Mouse (Mus musculus): ENCODE measurements around the gene Cct7. TPM values are rescaled to one million over a fixed set of nuclear protein-coding genes. Genes with fewer than 3 reads are reported as not detected.
A peak's percentile ranks its signal among the peaks of the same experiment; 100 is the strongest.

The Cct7 gene
- total RNA-seq, 2 experiments from 2014 or later = 263 to 327 TPM

DNA sequence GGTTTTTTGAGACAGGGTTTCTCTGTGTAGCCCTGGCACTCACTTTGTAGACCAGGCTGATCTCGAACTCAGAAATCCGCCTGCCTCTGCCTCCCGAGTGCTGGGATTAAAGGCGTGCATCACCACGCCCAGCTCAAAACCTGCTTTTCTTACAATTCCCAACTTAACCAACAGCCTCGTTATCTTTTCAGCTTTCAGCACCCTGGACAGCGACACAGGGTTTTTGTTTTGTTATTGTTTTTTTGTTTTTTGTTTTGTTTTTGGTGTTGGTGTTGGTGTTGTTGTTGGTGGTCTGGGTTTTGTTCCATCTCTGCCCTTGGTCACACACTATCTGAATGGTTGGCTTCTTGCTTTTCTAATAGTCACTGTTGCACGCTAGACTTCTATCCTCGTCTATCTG lies 46.8 kb downstream of the Cct7 start:
- no peak for ATAC-seq (replicated peaks; ENCODE audit: poor library complexity, severe bottlenecking)

DNA sequence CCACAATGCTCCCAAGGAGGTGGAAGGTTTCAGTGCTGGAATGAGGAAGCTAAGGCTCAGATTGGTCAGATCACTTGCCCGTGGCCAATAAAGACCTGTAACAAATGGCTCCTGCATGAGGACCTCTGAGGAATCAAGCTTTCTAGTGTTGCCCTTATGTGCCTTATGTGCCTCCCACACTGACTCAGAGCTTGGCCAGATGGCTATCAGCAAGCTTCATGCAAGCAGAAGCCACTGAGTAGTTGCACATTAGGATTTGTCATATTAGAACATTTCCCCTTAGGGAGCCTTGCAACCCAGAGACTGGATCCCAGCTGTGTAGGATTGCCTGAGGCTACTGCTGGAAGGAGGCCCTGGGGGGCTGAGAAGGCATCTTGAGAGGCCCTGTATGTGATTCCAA lies 49.1 kb downstream of the Cct7 start:
- no peak for ATAC-seq (replicated peaks; ENCODE audit: poor library complexity, severe bottlenecking)

DNA sequence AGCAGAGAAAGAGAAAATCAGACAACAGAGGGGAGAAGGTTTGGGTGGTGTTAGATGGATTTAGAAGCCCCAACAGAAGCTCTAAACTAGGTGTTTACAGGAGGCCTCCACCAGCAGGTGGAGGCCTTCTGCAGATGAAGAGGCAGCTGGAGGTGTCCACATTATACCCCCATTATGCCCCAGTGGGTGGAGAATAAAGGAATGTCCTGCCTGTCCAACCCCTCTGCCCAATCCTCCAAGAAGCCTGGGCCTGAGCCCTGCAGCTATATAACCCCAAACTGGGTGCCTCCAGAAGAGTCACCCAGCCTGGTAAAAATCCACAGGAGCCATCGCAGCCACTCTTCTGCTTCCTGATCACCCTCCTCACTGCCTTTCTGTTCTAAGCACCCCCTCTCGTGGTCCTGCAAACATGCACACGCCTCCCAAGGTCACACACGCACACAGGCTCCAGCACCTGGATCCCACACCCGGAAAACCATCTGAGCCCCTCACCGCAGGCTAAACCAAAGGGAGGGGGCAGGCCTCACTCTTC lies 50.3 kb downstream of the Cct7 start:
- no peak for ATAC-seq (replicated peaks; ENCODE audit: poor library complexity, severe bottlenecking)

DNA sequence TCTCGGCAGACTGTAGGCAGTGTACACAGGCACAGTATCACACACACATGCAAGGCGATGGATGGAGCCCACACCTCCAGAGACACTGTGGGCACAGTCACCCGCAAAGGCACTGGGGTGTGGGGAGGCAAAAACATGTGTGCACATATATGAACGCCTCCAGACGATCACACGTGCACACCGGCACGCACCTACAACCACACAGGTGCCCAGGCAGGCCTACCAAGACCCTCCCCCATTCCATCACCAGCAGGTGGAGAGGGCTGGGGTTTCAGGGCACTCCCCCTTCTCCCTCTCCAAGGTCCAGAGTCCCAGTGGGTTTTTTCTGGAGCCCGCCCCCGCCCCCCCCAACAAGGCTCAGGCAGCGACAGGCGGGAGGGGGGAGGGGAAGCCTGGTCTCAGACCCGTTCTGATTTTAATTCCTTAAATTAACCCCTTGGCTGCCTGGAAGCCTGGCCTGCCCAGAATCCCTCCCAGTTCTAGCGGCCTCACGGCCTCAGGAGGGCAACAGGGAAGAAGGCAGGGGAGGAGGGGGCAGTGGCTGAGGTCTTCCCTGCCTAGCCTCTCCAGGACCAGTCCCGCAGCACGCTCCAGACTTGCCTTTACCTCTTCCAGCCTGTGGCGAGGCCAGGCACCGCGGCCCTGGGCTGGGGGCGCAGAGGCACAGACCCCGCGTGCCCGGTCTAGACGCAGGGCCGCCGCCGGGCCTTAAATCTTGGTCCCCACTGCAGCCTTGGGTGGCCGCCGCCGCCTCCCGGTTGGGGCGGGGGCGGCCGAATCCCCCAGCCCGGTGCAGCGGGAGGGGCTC lies 51.0 kb downstream of the Cct7 start:
- no peak for ATAC-seq (replicated peaks; ENCODE audit: poor library complexity, severe bottlenecking)

DNA sequence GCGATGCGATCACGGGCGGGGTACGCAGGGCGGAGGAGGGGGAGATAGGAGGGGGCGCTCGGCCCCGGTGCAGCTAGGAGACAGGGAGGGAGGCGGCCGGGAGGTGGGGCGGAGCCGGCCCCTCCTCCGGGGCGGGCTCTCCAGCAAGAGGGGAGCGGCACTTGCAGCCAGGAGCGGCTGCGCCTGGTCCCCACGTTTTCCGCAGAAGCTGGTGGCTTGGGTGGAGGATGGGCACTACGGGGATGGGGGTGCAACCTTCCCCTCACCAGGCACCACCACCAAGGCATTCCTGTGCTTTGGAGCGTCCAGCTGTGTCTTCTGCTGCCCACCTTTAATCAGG lies 51.6 kb downstream of the Cct7 start, which contains the start of gene Fbxo41:
Fbxo41 (minus strand) TSS at position 84 of the 340 bp plus-strand sequence.
- ATAC-seq (replicated peaks; ENCODE audit: poor library complexity, severe bottlenecking) = peak; percentile 48

DNA sequence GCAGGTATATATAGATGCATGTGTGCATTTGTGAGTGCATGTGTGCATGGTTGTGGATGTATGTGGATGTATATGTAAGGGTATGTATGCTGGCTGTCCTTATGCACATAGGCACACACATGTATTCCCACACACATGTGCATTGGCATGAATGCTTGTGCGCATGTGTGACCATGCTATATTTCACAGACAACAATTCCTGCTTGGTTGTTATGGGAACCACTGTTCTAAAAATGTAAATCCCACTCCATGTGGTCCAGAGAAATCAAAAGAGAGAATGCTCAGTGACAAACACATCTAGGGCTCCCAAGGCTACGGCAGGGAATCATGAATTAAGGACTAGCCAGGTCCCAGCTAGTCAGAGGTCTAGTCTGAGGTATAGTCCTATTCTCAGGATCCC lies 53.6 kb downstream of the Cct7 start:
- ATAC-seq (replicated peaks; ENCODE audit: poor library complexity, severe bottlenecking) = no peak

DNA sequence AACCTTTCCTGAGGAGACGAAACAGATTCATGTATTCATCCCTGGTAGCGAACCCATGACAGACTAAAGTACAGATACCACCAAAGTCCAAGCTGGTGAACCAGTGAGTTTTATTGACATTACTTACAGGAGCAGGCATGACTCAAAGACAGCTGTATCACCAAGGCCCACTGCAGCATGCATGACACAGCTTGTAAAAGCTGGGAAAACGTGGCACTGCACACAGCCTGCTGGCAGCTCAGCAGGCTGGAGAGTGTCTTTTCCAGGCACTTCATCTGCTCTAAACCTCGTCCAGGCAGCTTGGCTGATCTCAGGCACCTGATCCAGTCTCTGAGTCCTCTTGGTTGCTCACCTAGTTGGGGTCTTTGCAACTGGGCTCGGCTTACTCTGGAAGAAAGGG lies 57.3 kb downstream of the Cct7 start:
- no peak for ATAC-seq (replicated peaks; ENCODE audit: poor library complexity, severe bottlenecking)

DNA sequence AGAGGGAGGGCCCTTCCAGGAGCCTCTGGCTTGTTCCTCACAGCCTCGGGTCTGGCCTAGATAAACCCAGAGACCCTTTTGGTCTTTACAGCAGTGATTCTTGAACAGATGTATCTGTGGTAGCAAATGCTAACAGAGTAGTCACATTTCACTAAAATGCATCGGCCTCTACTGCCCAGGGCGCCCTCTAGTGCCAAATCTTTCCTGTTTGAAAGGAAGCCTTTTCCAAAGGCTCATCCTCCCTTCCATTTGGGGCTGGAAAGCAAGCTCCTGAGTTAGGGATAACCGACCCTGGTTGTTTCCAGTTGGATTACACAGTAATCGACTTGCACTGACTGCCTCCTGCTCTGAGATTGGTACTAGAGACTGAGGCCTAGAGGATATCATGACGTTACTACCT lies 59.2 kb downstream of the Cct7 start:
- ATAC-seq (replicated peaks; ENCODE audit: poor library complexity, severe bottlenecking) = no peak

DNA sequence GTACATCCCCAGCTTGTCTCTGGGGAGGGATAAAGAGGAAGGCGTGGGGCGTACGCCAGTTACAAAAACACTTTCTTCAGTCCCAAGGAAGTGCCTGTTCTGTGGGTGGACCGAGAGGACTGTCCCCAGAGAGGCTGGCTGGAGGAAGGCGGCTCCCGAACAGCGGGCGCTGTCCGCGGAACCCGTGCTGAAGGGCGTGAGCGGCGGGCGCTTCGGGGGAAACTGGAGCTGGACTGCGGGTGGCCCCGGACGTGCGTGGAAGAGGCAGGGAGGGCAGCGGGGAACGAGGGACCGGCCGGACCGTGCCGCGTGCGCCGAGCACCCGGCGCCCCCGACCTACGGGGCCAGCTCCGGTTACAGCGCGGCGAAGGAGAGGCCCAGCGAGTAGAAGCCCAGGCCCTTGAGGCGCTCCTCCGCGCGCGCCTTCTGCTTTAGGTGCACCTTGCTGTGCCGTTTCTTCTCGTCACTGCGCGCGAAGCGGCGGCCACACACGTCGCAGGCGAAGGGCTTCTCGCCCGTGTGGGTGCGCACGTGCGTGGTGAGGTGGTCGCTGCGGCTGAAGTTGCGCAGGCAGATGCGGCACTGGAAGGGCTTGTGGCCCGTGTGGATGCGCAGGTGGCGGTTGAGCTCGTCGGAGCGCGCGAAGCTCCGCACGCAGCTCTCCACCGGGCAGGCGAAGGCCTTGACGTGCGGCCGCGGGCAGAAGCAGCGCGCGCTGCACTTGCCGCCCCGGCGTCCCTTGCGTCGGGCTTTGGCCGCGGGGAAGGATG lies 60.2 kb downstream of the Cct7 start:
- peak; percentile 48 for ATAC-seq (replicated peaks; ENCODE audit: poor library complexity, severe bottlenecking)

DNA sequence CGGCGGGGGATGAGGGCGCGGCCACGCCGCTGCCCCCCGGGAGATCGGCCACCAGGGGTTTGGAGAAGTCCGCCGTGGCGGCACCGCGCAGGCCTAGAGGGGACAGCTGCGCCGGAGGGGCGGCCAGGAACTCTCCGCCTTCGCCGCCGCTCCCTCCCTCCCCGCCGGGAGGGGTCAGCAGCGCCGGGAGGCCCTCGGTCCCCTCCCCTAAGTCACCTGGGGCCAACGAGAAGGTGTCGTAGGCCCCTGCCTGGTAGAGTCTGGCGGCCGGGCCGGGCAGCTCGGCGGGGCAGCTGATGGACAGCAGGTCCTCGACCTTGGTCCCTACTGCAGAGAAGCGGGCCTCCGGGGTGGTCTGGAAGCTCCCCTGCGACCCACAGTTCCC lies 60.7 kb downstream of the Cct7 start:
- no peak for ATAC-seq (replicated peaks; ENCODE audit: poor library complexity, severe bottlenecking)

DNA sequence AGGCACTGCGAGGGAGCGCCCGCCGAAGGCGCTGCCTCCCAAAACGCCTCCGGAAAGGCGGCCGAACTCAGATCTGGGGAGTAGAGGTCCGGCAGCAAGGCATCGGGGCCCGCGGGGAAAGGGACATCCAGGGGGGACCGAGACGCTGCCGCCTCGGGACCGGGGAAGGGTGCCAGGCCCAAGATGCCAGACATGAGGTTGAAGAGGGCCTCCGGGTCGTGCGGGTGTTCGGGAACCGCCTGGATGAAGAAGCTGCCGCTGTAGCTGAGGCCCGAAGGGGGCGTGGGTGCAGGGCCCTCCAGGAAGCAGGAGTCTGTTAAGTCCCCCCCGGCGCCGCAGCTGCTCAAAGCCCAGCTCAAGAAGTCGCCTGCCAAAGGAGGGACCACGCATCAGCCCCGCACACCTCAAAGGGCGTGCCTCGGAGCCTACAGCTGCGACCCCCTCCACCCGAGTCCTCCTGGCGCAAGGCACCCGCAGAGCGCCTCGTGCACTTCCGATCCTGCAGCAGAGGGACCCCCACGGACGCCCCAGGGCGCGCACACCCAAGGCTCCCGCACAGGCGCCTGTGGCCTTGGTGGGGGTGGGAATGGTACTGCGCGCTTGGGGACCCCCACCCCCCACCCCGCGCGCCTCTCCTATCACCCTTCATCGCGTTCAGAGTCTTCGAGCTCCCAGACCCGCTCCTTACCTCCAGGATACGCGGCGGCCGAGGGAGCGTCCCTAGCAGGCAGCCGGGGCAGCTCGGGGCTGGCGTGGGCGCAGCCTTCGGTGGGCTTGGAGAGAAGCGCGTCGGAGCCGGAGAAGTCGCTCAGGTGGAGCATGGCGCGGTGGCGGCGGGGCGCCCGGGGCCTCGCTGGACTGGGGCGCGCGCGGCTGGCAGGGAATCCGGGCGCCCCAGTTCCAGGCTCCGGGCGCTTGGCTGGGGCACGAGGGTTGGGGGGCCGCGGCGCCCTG lies 61.5 kb downstream of the Cct7 start:
- ATAC-seq (replicated peaks; ENCODE audit: poor library complexity, severe bottlenecking) = no peak

DNA sequence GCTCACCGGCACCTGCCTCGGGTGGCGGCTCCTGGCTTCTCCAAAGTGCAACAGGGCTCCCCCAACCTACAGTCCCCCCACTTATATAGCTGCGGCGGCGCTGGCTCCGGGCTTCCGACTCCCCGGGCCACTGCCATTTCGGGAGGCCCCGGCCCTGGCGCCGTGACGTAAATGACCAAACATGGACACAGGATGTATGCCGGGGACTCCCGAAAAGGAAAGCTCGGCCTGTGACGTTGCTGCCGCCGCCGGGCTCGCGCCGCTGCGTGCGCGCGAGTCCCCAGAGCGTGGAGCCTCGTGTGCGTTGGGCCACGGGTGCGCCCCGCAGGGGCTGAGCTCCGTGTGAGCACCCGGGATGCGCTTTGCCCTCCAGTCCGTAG lies 62.2 kb downstream of the Cct7 start, which contains the start of gene Egr4:
Egr4 (minus strand) TSS at position 59 of the 380 bp plus-strand sequence.
- ATAC-seq (replicated peaks; ENCODE audit: poor library complexity, severe bottlenecking) = peak; percentile 82

DNA sequence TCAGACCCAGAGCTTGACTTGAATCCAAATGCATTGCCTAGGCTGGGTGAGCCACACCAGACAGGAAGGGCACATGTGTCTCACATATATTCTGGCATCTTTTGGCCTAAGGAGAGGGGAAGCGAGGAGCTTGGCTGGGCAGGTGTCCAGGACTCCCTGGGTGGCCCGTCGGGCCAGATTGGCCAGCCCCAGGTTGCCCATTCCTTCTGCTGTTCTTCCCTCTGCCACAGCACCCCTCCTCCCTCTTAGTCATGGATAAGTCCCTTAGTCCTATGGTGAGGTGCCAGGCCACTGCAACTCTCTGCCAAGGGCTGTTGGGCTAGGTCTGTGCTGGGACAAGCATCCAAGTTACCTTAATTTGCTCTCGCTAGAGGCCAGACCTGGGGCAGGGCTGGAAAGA lies 64.6 kb downstream of the Cct7 start:
- ATAC-seq (replicated peaks; ENCODE audit: poor library complexity, severe bottlenecking) = no peak

Other genes with a start within 250 kb of the Cct7 start
- 0.92 and 2.1 TPM in 2 replicates for gene Sfxn5, start 118.1 kb upstream of the Cct7 start, total RNA-seq (2014; fragmentation: Nextera tagmentation)
- gene Sfxn5, start 118.1 kb upstream of the Cct7 start, total RNA-seq (2017) = 0.93 and 2.0 TPM in 2 replicates
- gene Rab11fip5, start 76.9 kb upstream of the Cct7 start, total RNA-seq (2014; fragmentation: Nextera tagmentation) = 5.4 TPM in 2 replicates
- 3.2 and 3.6 TPM in 2 replicates for gene Rab11fip5, start 76.9 kb upstream of the Cct7 start, total RNA-seq (2017)
- gene Noto, start 27.6 kb upstream of the Cct7 start, total RNA-seq (2014; fragmentation: Nextera tagmentation) = not detected in 2 replicates
- not detected in 2 replicates for gene Noto, start 27.6 kb upstream of the Cct7 start, total RNA-seq (2017)
- 54.1 and 64.2 TPM in 2 replicates for gene Smyd5, start 19.5 kb upstream of the Cct7 start, total RNA-seq (2014; fragmentation: Nextera tagmentation)
- gene Smyd5, start 19.5 kb upstream of the Cct7 start, total RNA-seq (2017) = 50.5 and 56.3 TPM in 2 replicates
- gene Pradc1, start 456 bp downstream of the Cct7 start, total RNA-seq (2014; fragmentation: Nextera tagmentation) = 26.8 and 31.7 TPM in 2 replicates
- gene Pradc1, start 456 bp downstream of the Cct7 start, total RNA-seq (2017) = 10.2 and 16.8 TPM in 2 replicates
- not detected in 2 replicates for gene Fbxo41, start 51.5 kb downstream of the Cct7 start, total RNA-seq (2014; fragmentation: Nextera tagmentation)
- not detected in 2 replicates for gene Fbxo41, start 51.5 kb downstream of the Cct7 start, total RNA-seq (2017)
- not detected in 2 replicates for gene Egr4, start 62.1 kb downstream of the Cct7 start, total RNA-seq (2014; fragmentation: Nextera tagmentation)
- gene Egr4, start 62.1 kb downstream of the Cct7 start, total RNA-seq (2017) = not detected in 2 replicates
- 21.7 and 29.1 TPM in 2 replicates for gene Alms1, start 136.0 kb downstream of the Cct7 start, total RNA-seq (2014; fragmentation: Nextera tagmentation)
- 18.4 and 20.2 TPM in 2 replicates for gene Alms1, start 136.0 kb downstream of the Cct7 start, total RNA-seq (2017)